Mouse (Mus musculus) liver, embryonic 14.5 days (tissue): ENCODE data around the gene Lingo3.

Experiments
- CTCF ChIP-seq: IDR thresholded peaks from 2 replicates; pipeline ENCODE4 v1.5.1; 2016; ENCODE audit warnings: antibody characterized with exemption, low read depth, control low read depth
- EP300 ChIP-seq: IDR thresholded peaks from 2 replicates; pipeline ENCODE4 v1.6.1; 2016; ENCODE audit warnings: antibody characterized with exemption, low read depth

GRCm38 (mm10) chr10:80871581-80871980, 27.7 kb upstream of the Lingo3 start, which contains the start of gene Tmprss9:
- TF ChIP-seq CTCF (no peak), EP300 (no peak)
